Mouse (Mus musculus) stomach, postnatal 0 days (tissue): ENCODE data around the gene Lrrc59. TPM values are rescaled to one million over a fixed set of nuclear protein-coding genes. Genes with fewer than 3 reads are reported as not detected.
A peak's percentile ranks its signal among the peaks of the same experiment; 100 is the strongest.

Source experiments
- ATAC-seq: fragments of 200-750 bp; cut with Nextera tagmentation; 2 replicates; pipeline ENCODE4 v1.8.0; 2017; ENCODE audit not compliant: low FRiP score, low TSS enrichment
- DNase-seq: peaks from one replicate; pipeline ENCODE4 v3.0.0-alpha.2; 2016; ENCODE audit warnings: low spot score
- H3K27ac ChIP-seq: fragments of 300-500 bp; sonication (generic); replicated peaks from 2 replicates; pipeline ENCODE4 v1.5.1; 2014; ENCODE audit warnings: mild to moderate bottlenecking, control low read depth
- H3K27me3 ChIP-seq: fragments of 300-500 bp; sonication (generic); 2 replicates; pipeline ENCODE4 v1.6.1; 2014; ENCODE audit warnings: low read length; ENCODE audit not compliant: control insufficient read depth, insufficient read depth
- H3K36me3 ChIP-seq: fragments of 300-500 bp; sonication (generic); 2 replicates; pipeline ENCODE4 v1.6.1; 2014; ENCODE audit warnings: low read length, mixed read lengths; ENCODE audit not compliant: control insufficient read depth, insufficient read depth
- H3K4me1 ChIP-seq: fragments of 300-500 bp; sonication (generic); replicated peaks from 2 replicates; pipeline ENCODE4 v1.6.1; 2014; ENCODE audit warnings: antibody characterized with exemption; ENCODE audit not compliant: control insufficient read depth, insufficient read depth
- H3K4me2 ChIP-seq: fragments of 300-500 bp; sonication (generic); replicated peaks from 2 replicates; pipeline ENCODE4 v1.6.1; 2014; ENCODE audit warnings: low read depth, mild to moderate bottlenecking, control low read depth, moderate library complexity
- H3K4me3 ChIP-seq: fragments of 300-500 bp; sonication (generic); 2 replicates; pipeline ENCODE4 v1.5.1; 2014; ENCODE audit warnings: low read depth, low read length, control low read depth
- H3K9ac ChIP-seq: fragments of 300-500 bp; sonication (generic); 2 replicates; pipeline ENCODE4 v1.6.1; 2014; ENCODE audit warnings: mild to moderate bottlenecking, low read length, control low read depth, mixed read lengths
- H3K9me3 ChIP-seq: fragments of 300-500 bp; sonication (generic); 2 replicates; pipeline ENCODE4 v1.6.1; 2016; ENCODE audit warnings: low read length; ENCODE audit not compliant: control insufficient read depth
- CTCF ChIP-seq: IDR thresholded peaks from 2 replicates; pipeline ENCODE4 v1.5.1; 2016; ENCODE audit warnings: antibody characterized with exemption, low read depth, mild to moderate bottlenecking, moderate library complexity
- EP300 ChIP-seq: optimal IDR thresholded peaks from 2 replicates; pipeline ENCODE3; 2016; ENCODE audit warnings: antibody characterized with exemption
- WGBS: fragments of 180-500 bp; shearing (Covaris S2); extraction: QIAGEN DNeasy Blood & Tissue Kit; methylation state at CpG from one replicate; pipeline ENCODE4 v1.1.7; 2014; 5-methylcytosine and 5-hydroxymethylcytosine counted together
- polyA plus RNA-seq: library from polyadenylated mRNA; unstranded; fragments of >200 nt; fragmentation: Nextera tagmentation; extraction: Ambion mirVana; gene quantifications from 2 replicates; pipeline ENCODE4 v1.2.1, GENCODE M21; 2015

Gene Lrrc59
- polyA plus RNA-seq, 1 experiment from 2014 or later: 109 TPM

DNA sequence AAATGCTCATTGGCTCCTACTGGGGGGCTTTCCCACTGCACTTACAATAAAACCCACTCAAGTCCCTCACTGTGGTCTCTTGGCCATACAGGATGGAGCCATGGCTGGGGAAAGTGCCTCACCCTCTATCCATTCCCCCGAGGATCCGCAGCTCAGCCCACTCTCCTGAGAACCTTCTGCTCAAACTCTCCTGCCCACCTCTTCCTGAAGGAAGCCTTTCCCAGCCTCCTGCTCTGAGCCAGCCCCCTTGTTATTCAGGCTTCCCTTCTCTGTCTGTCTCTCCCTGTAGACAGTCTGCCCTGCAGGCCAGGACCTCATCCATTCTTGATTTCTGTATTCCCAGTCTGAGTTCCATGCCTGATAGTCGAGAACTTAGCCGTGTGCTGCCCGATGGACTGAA lies 45.4 kb downstream of the Lrrc59 start:
- ATAC-seq (no peak), DNase-seq (no peak)
- 0 out of 2 replicates have a peak, but pooled peaks cover 4% of the 10 kb centered on the region for H3K4me1 ChIP-seq
- H3K4me2 ChIP-seq: no peak overlapping the region
- 72% methylated on average over 5 of the region's 5 CpGs for WGBS
- no peak overlapping the region for H3K4me3 ChIP-seq
- no peak overlapping the region for H3K9ac ChIP-seq
- H3K9me3 ChIP-seq: no peaks in the 10 kb centered on the region
- no peaks in the 10 kb centered on the region for H3K36me3 ChIP-seq
- no peaks in the 10 kb centered on the region for H3K27me3 ChIP-seq
- TF ChIP-seq CTCF: no peak
- no peak overlapping the region for H3K27ac ChIP-seq

DNA sequence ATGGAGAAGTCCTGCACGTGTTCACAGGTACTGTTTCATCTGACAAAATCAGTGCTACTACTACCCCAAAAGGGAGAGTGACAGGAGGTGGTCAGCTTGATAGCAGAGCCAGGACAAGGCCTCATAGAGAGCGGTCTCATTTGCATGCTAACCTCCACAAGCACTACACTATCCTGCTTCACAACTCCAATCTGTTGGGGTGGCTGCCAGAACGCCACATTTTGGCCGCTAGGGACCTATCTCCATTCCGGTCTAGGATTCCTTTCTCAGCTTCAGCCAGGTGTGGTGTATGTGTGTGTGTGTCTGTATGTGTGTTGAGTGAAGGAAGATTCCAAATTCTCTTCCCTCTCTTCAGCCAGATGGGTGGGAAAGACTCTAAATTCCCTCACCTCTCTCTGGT lies 45.9 kb downstream of the Lrrc59 start:
- no peaks in the 10 kb centered on the region for H3K9me3 ChIP-seq
- no peaks in the 10 kb centered on the region for H3K27me3 ChIP-seq
- H3K4me1 ChIP-seq: 0 out of 2 replicates have a peak, but pooled peaks cover 4% of the 10 kb centered on the region
- no peak for ATAC-seq
- no peak for TF ChIP-seq EP300
- TF ChIP-seq CTCF: peak; percentile 22; the same call in 1 of the 2 replicates
- 71% methylated on average over 5 of the region's 5 CpGs for WGBS
- no peaks in the 10 kb centered on the region for H3K36me3 ChIP-seq
- no peak overlapping the region for H3K9ac ChIP-seq
- H3K4me3 ChIP-seq: no peak overlapping the region
- no peak overlapping the region for H3K27ac ChIP-seq
- no peak for DNase-seq
- no peak overlapping the region for H3K4me2 ChIP-seq

DNA sequence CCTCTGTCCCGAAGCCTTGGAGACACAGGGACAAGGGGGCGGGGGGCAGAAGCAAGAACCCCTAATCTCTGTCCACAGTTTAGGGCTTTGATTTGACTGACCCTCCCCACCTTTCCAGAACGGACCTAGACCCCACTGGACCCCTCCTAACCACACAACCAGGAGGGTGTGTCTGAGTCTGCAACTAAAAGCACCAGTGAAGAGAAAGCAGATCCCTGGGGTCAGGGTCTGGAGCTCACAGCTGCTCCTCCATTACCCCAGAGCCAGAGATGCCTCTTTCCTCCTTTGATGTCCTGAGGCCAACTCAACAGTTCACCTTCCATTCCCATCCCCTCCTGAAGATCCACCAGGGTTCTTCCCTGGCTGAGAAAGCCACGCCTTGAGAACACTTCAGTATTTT lies 46.7 kb downstream of the Lrrc59 start:
- peak overlapping the region; percentile 97 for H3K4me3 ChIP-seq
- H3K27ac ChIP-seq: no peak overlapping the region; the same call in 1 of the 2 replicates
- ATAC-seq (no peak), DNase-seq (no peak)
- no peak for TF ChIP-seq CTCF
- no peak for TF ChIP-seq EP300
- H3K9me3 ChIP-seq: no peaks in the 10 kb centered on the region
- peak overlapping the region; percentile 91 for H3K4me2 ChIP-seq
- peak overlapping the region; percentile 97 for H3K9ac ChIP-seq
- H3K36me3 ChIP-seq: no peaks in the 10 kb centered on the region
- WGBS: 35% methylated on average over 4 of the region's 4 CpGs
- 0 out of 2 replicates have a peak, but pooled peaks cover 4% of the 10 kb centered on the region for H3K4me1 ChIP-seq
- no peaks in the 10 kb centered on the region for H3K27me3 ChIP-seq

DNA sequence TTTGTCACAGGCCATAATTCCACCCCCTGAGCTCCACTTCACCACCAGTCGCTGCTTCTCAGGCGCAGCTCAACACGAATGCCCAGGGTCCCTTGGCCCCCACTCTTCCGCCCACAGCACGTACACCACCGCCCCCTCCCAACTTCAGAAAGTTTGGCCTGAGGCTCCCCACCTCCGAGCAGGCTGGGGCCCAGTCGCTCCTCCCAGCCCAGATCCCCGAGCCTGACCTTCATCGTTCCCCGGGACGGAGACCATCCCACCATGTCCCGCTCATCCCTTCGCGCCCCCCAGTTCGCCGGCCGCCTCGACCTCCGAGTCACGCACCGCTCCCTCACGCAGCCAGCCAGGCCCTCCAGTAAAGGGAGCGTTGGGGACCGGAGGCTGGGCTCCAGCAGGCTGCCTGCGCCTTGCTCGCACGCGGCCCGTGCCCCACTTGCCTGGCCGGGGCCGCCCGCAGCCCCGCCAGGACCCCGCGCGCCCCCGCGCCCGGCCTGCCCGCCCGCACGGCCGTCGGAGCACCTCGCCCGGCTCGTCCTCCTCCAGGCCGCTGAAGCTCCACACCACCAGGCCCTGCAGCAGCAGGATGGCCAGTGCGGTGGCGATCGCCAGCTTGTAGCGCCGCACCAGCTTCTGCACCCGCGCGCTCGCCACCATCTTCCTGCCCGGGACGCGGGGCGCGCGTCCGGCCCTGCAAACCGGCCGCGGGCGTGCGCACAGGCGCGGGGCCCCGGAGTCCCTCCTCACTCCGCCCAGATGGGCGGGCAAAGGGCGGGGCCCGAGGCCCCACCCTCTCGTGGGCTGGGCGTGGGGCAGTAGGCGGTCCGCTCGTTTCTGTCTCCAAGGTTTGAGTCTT lies 47.4 kb downstream of the Lrrc59 start, which contains the start of gene Xylt2:
Xylt2 (minus strand) TSS at position 762 of the 853 bp plus-strand sequence.
- H3K4me3 ChIP-seq: peak within 1 kb of the TSS; percentile 97
- peak; percentile 94 for DNase-seq
- peak within 1 kb of the TSS; percentile 91 for H3K4me2 ChIP-seq
- 0 out of 2 replicates have a peak, but pooled peaks cover 4% of the 10 kb centered on the region for H3K4me1 ChIP-seq
- no peaks in the 10 kb centered on the region for H3K27me3 ChIP-seq
- WGBS: under 1% methylated on average over 73 of the region's 82 CpGs
- TF ChIP-seq CTCF: no peak
- no peak for TF ChIP-seq EP300
- H3K27ac ChIP-seq: peak within 1 kb of the TSS; percentile 88
- H3K9me3 ChIP-seq: no peaks in the 10 kb centered on the region
- H3K9ac ChIP-seq: peak within 1 kb of the TSS; percentile 97
- H3K36me3 ChIP-seq: no peaks in the 10 kb centered on the region
- peak; percentile 95 for ATAC-seq

DNA sequence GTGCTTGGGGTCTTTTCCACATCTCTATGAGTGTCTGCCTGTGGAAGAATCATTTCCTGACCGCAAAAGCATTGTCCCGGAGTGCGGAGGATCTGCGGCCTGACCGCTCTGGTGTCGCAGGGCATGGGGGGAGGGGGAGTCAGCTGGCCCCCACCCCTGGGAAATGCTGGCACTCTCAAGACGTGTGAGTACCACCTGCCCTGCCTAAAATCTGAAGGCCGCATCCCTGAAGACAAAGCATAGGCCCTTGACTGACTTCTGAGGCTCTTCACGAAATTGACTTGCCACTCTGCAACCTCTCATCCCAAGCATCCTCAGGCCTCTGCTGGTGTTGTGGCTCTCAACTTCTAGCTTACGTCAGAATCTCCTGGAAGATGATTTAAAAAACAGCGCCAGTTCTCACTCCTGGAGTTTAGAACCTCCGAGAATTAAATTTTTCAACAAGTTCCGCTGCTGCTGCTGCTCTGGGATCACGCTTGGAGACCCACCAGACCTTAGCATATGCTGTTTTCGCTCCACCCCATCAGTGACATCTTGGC lies 48.1 kb downstream of the Lrrc59 start:
- no peaks in the 10 kb centered on the region for H3K27me3 ChIP-seq
- ATAC-seq (no peak), DNase-seq (no peak)
- no peaks in the 10 kb centered on the region for H3K36me3 ChIP-seq
- no peaks in the 10 kb centered on the region for H3K9me3 ChIP-seq
- H3K4me1 ChIP-seq: 0 out of 2 replicates have a peak, but pooled peaks cover 4% of the 10 kb centered on the region
- H3K9ac ChIP-seq: peak overlapping the region; percentile 51
- peak overlapping the region; percentile 91 for H3K4me2 ChIP-seq
- peak overlapping the region; percentile 97 for H3K4me3 ChIP-seq
- 26% methylated on average over 15 of the region's 15 CpGs for WGBS
- H3K27ac ChIP-seq: no peak overlapping the region
- TF ChIP-seq CTCF (no peak), EP300 (no peak)

DNA sequence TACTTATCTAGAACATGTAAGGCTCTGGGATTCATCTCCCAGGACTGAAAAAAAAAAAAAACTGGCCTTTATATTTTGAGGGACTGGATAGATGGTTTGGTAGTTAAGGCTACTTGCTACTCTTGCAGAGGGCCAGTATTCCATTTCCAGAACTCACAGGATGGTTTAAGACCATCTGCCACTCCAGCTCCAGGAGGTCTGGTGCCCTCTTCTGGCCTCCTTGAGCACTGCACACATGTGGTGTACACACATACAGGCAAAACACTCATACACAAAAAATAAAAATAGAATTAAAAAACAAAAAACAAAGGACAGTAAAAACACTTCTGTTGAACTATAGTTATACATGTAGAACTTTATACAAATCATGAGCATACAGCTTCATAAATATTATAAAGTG lies 51.1 kb downstream of the Lrrc59 start:
- H3K9ac ChIP-seq: no peak overlapping the region
- TF ChIP-seq CTCF: peak; percentile 34; the same call in 1 of the 2 replicates
- no peak for TF ChIP-seq EP300
- no peaks in the 10 kb centered on the region for H3K36me3 ChIP-seq
- no peaks in the 10 kb centered on the region for H3K27me3 ChIP-seq
- H3K4me3 ChIP-seq: no peak overlapping the region
- H3K27ac ChIP-seq: no peak overlapping the region
- no peak overlapping the region for H3K4me2 ChIP-seq
- 0 out of 2 replicates have a peak, but pooled peaks cover 4% of the 10 kb centered on the region for H3K4me1 ChIP-seq
- ATAC-seq (no peak), DNase-seq (no peak)
- H3K9me3 ChIP-seq: no peaks in the 10 kb centered on the region
